Mouse (Mus musculus) testis, adult 2 months (tissue): ENCODE measurements around the gene Gm10282.
A peak's percentile ranks its signal among the peaks of the same experiment; 100 is the strongest.

ENCODE experiments used
- CTCF ChIP-seq: fragments of 200-500 bp; IDR thresholded peaks from 2 replicates; pipeline ENCODE4 v1.5.1; 2012; ENCODE audit warnings: low read depth, mild to moderate bottlenecking, inconsistent platforms, low read length, moderate library complexity; ENCODE audit not compliant: control insufficient read depth, insufficient read depth, insufficient replicate concordance
- POLR2A ChIP-seq: fragments of 200-500 bp; IDR thresholded peaks from 2 replicates; pipeline ENCODE4 v1.6.1; 2012; ENCODE audit warnings: low read depth, mild to moderate bottlenecking, inconsistent platforms, low read length, moderate library complexity; ENCODE audit not compliant: control insufficient read depth

- TF ChIP-seq CTCF, result peak; percentile 5; the same call in 1 of the 2 replicates
- no peak for TF ChIP-seq POLR2A
Measured at GRCm38 (mm10) chr8:72261019-72261418, 44.0 kb downstream of the Gm10282 start.
